Mouse (Mus musculus): ENCODE data around the gene Mms19.

DNA sequence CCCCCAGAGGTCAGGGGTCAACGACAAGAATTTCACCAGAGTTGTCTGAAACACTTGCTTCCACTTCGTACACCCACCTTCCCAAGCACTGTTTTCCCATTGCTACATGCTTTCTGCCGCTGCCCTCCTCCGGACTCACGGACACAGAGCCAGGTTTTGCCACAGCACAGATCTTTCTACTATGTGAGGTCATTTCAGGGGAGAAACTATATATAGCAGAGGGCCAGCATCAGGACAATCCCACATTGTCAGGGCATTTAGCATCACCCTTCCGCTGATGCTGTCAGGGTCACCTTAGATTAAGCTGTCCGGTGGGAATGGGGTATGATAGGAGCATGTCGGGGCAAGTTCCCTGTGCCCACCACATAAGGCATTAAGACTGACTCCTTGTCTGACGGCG is 16.1 kb upstream of the Mms19 start:
- TF ChIP-seq POLR2A (IDR thresholded peaks at IDR 0.05; ENCODE audit: borderline replicate concordance, insufficient read depth, low read length) (no peak), CTCF (IDR thresholded peaks at IDR 0.05; ENCODE audit: borderline replicate concordance, insufficient read depth, low read depth, low read length) (no peak)

All from cerebellum, adult 2 months (tissue).